Mouse (Mus musculus) embryo, embryonic 11.5 days (tissue): ENCODE results near the gene Mroh8.
"Not testable (repeated sequence)": the region's sequence is repeated elsewhere in the genome, so short reads cannot be mapped to it uniquely, and the experiment has no call there.

ENCODE experiments used
- DNase-seq: peaks from one replicate; pipeline ENCODE4 v3.0.0-alpha.2; 2012; ENCODE audit warnings: low read depth, low spot score

Mroh8 gene

DNA sequence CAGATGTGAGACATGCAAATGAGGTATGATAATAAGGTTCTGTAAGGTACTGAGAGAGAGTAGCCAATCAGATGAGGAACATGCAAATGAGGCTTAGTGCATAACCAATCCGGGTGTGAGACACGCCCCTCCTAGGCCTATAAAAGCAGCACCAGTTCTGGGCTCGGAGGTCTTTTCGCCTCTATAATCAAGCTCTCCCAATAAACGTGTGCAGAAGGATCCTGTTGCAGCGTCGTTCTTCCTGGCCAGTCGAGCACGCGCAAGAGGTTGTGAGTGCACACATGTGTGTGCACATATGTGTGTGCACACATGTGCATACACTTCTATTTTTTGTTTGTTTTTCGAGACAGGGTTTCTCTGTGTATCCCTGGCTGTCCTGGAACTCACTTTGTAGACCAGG lies 80.9 kb downstream of the Mroh8 start:
- not testable (repeated sequence) for DNase-seq

DNA sequence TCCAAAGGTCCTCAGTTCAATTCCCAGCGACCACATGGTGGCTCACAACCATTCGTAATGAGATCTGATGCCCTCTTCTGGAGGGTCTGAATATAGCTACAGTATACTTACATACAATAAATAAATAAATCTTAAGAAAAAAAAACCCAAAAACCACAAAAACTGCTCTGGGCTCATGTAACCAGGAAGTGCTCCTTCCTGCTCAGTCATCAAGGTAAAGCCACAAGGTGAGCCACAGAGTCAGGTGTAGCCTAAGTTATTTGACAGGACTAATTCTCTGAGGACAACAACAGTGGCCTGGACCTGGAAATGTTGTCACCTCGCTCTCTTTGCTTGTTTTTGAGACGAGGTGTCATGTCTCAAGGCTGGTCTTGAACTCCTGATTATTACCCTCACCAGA lies 88.7 kb downstream of the Mroh8 start:
- no peak for DNase-seq

DNA sequence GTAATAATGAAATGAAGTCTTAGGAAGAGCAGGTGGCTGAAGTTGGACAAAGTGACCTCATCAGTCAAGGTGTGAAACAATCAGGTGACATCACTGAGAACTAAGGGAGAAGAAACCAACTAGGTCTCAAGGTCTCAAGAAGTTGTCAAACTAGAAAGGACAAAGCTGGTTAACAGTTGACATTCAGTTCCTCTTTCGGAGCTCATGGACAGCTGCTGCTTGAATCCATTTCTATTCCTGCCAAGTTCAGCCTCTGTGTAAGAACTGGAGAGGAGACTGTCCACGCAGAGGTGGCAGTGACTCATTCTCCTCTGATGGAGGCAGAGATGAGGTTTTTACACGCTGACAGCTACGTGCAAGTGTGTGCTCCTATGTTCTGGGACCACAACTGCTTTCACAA lies 92.1 kb downstream of the Mroh8 start:
- DNase-seq: no peak

DNA sequence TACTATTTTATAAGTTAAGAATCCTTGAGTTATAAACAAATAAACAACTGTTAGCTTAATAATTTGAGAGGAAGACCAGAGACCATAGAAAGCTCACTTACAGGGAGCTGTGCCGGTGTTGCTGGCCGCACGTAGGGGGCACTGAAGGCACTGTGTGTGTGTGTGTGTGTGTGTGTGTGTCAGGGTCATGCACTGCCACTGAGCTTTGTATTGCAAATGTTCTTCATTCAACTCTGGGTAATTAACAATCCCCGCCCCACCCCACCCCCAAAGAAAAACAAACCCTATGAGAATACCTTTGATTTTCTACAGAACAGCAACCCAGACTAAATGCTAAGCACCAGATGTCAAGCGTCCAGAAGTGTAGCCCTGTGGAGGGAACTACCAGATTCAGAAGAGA lies 92.8 kb downstream of the Mroh8 start:
- no peak for DNase-seq

DNA sequence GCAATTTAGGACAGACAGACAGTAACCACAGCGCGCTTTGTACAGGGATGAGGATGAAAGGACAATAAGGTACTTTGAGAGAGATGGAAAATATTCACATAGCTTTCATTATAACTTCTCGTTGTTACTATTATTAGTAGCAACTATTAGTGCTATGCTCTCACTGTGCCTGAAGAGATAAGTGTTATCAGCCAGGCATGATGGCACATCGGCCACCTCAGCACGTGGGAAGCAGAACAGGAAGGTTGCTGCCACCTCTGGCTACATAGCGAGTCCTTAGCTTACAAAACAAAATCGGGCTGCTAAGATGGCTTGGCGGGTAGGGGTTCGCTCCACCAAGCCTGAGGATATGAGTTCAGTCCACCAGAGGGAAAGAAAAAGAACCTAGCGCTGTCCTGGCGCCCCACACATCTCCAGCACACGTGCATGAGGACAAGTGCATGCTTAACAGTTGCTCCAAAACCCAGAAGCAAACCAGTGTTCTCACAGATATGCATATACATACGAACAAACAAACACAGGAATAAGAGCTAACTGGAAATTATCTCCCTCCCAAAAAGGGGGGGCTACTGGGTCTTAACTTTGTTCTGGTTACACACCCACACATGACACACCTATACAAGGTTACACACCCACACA lies 94.2 kb downstream of the Mroh8 start:
- no peak for DNase-seq

DNA sequence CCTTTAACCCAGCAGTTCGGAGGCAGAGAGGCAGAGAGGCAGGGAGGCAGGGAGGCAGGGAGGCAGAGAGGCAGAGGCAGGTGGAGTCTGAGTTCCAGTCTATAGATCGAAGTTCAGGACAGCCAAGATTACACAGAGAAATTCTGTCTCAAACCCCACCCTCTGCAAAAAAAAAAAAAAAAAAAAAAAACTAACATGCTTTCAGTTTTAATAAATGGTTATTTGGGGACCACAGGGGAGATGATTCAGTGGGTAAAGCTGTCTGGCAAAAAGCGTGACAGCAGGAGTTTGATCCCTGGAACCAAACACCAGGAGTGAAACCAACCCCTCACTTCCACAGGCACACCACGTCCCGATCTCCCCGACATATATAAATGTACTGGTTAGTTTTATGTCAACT lies 101.2 kb downstream of the Mroh8 start:
- DNase-seq: no peak

DNA sequence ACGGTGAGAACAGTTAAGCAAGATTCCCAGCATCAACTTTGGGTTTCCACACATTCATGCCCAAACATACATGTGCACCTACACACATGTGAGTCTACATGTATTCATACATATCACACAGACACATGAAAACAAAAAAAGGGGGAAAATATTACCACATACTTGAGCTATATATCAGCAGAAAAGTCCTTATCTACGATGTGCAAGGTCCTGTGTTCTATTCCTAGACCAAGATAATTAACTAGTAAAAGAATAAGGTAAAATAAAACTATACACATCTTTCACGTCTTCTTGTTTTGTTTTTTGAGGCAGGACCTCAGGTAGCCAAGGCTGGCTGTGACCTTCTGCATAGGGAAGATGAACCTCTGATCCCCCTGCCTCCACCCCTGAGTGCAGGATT lies 103.1 kb downstream of the Mroh8 start:
- no peak for DNase-seq

DNA sequence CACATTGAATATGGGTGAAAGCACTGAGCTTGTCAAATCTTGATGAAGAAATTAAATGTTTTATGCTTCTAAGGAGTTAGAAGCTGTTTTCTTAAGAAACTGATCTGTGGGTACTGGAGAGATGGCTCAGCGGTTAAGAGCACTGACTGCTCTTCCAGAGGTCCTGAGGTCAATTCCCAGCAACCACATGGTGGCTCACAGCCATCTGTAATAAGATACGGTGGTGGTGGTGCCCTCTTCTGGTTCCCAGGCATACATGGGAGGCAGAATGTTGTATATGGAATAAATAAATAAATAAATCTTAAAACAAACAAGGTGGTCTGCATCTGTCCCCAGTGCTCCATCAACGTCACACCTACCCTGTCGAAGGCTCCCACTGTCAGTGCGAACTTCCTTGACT lies 104.9 kb downstream of the Mroh8 start:
- DNase-seq: no peak

DNA sequence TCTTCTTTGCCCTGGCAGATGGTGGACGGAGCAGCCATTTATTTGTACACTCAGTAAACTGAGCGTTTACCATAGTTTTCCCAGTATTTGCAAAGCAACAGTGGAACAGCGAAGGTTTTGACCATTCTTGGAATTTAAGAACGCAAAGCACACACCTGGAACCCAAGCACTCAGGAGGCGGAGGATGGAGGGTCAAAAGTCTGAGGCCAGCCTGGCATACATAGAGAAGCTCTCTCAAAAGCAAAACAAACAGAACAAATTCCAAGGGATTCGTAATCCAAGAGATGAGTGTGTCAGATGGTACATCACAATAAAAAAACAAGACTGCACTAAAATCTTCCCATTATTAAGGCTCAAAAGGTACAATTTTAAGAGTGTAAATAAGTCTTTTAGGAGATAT lies 105.8 kb downstream of the Mroh8 start:
- no peak for DNase-seq

DNA sequence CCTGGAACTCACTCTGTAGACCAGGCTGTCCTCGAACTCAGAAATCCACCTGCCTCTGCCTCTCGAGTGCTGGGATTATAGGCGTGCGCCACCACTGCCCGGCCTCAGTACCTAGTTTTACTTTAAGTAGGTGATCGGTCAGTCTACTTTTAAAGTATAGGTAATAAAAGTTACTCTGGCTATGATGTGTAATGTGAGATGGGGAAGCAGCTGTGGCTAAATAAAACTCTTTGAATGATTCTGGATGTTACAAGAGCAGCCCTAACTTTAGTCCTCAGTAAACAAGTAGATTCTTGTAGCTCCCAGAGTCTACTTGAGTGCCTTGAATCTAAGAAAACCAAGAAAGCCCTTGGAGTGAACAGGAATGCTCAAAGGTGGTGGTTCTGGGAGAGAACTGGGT lies 106.4 kb downstream of the Mroh8 start:
- no peak for DNase-seq

DNA sequence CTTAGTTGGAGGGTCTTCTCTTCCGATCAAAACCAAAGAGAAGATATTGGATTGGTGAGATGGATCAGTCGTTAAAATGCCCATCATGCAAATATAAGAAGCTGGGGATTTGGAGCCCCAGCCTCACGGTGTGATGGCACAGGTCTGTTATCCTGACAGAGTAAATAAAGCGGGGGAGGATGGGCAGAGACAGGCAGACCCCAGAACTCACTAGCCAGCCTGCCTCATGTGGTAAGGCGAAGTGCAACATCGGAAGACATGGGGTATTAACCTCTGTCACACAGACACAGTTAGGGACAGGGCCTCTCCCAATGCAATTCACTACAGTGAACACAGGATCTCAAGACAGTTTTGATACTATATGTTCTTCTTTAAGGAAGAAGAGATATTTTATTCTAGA lies 108.7 kb downstream of the Mroh8 start:
- no peak for DNase-seq

DNA sequence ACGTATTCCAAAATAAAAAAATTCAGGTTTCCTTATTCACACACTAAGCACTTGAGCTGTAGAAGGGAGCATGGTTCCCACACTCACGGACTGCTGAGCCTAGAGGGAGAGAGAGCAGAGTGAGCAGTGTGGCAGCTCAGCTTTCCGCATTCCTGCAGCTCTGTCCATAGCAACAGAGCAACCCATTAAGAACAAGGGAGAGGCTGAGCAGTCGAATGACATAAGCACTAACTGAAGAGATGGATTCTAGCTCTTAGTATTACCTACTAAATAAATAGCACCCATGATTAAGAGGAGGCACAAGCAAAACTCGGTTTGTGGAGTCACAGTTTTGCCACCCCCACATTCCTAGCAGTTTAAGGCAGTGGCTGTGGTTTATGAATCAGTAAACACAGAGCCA lies 109.2 kb downstream of the Mroh8 start:
- peak; percentile 9 for DNase-seq

DNA sequence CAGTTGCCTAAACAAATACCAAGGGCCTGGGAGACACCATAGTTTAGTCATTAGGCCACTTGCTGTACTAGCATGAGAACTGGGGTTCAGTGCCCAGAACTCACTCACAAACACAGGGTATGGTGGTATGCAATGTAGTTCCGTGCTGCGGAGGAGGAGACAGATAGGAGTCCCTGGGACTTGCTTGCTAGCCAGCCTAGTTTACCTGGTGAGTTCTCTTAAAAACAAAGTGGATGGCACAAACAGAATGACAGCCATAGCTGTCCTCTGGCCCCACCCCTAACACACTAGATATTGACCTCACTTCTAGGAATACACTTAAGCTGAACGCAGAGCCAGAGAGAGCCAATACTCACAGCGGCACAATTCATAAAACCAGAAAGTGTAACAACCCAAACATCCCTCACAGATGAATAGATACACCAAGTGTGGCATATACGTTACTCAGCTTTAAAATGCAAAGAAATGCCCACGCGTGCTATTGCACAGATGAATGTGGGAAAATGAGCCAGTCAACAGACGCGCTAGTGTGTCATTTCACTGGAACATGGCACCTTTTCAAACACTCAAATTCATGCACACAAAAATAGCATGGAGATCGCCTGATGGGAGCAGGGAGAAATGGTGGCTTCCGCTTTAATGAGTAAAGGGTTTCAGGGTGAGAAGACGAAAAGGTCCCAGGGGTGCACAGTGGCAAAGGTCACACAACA lies 112.8 kb downstream of the Mroh8 start:
- DNase-seq: no peak

DNA sequence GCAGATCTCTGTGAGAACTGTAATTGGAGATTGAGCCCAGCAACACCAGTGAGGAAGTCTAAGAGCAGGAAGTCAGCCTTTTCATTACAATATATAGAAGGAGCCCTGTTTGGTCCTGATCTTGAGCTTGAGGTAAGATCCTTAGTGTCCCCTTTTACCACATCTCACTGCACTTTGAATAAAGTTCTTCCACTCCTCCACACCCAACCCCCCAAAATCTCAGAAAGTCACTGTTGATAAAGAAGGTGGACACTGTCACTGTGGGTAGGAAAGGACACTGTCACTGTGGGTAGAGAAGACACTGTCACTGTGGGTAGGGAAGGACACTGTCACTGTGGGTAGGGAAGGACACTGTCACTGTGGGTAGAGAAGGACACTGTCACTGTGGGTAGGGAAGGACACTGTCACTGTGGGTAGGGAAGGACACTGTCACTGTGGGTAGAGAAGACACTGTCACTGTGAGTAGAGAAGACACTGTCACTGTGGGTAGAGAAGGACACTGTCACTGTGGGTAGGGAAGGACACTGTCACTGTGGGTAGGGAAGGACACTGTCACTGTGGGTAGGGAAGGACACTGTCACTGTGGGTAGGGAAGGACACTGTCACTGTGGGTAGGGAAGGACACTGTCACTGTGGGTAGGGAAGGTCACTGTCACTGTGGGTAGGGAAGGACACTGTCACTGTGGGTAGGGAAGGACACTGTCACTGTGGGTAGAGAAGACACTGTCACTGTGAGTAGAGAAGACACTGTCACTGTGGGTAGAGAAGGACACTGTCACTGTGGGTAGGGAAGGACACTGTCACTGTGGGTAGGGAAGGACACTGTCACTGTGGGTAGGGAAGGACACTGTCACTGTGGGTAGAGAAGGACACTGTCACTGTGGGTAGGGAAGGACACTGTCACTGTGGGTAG lies 113.8 kb downstream of the Mroh8 start:
- DNase-seq: not testable (repeated sequence)

DNA sequence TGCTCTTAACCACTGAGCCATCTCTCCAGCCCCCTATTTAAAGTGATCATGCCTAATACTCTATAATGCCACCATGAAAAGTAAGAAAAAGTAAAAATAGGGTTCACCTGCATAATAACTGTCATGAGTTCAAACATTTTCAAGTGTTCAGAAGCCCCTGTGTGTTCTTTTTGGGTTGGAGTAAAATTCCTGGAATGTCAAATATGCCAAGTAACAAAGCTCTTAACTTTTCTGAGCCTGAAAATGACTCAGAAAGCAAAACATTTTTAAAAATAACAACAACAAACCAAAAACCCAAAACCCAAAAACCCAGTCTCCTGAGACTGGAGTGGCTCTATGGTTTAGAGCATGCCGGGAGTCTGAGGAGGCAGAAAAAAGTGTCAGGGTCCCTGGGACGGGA lies 115.2 kb downstream of the Mroh8 start:
- no peak for DNase-seq
